Mouse (Mus musculus) left cerebral cortex, adult 9 months (tissue): ENCODE measurements around the gene Gm5072.
"Not testable (repeated sequence)": the region's sequence is repeated elsewhere in the genome, so short reads cannot be mapped to it uniquely, and the experiment has no call there.

ENCODE experiments used
- DNase-seq, 2 experiments: peaks; one replicate each; pipeline ENCODE4 v3.0.0; 2022; ENCODE audit warnings: low spot score in 2 of 2

Gm5072 gene

DNA sequence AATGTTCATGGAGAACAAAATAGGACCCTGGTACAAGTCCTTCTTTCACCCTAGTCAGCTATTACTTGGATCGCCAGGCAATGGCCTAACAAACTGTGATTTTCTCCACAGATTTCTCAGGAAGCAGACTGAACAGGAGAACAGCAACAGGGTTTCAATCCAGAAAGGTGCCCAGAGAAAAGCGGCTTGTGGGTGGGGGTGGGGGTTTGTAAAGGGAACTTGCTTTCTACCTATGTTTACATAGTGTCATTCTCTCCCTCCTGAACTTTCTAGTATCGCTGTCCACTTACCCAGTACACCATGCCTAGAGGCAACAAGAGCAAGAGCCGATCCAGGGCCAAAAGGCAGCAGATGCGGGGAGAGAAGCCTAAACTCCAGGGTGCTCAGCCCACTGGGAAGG lies at the start of gene Gm5072:
TSS of gene Gm5072 (plus strand) at position 301 of the 400 bp plus-strand sequence.
- not testable (repeated sequence) for DNase-seq
